Mouse (Mus musculus) embryonic facial prominence, embryonic 14.5 days (tissue): ENCODE data around the gene Snx13. TPM values are rescaled to one million over a fixed set of nuclear protein-coding genes. Genes with fewer than 3 reads are reported as not detected.

Experiments
- ATAC-seq: fragments of 200-750 bp; cut with Nextera tagmentation; 2 replicates; pipeline ENCODE4 v1.8.0; 2017; ENCODE audit warnings: low read depth, moderate number of reproducible peaks, moderate TSS enrichment
- DNase-seq: peaks from one replicate; pipeline ENCODE4 v3.0.0-alpha.2; 2015; ENCODE audit warnings: low spot score
- H3K27ac ChIP-seq: fragments of 300-500 bp; sonication (generic); replicated peaks from 2 replicates; pipeline ENCODE4 v1.5.1; 2014; ENCODE audit warnings: low read depth, mild to moderate bottlenecking, low read length, moderate library complexity
- H3K27me3 ChIP-seq: fragments of 300-500 bp; sonication (generic); replicated peaks from 2 replicates; pipeline ENCODE4 v1.6.1; 2014; ENCODE audit warnings: low read length; ENCODE audit not compliant: control insufficient read depth, insufficient read depth
- H3K36me3 ChIP-seq: fragments of 300-500 bp; sonication (generic); 2 replicates; pipeline ENCODE4 v1.6.1; 2014; ENCODE audit warnings: low read length, mixed read lengths; ENCODE audit not compliant: control insufficient read depth, insufficient read depth
- H3K4me1 ChIP-seq: fragments of 300-500 bp; sonication (generic); 2 replicates; pipeline ENCODE4 v1.6.1; 2014; ENCODE audit warnings: antibody characterized with exemption, low read length; ENCODE audit not compliant: control insufficient read depth, insufficient read depth
- H3K4me2 ChIP-seq: fragments of 300-500 bp; sonication (generic); 2 replicates; pipeline ENCODE4 v1.6.1; 2014; ENCODE audit warnings: low read depth, mild to moderate bottlenecking, low read length, moderate library complexity, mixed read lengths
- H3K4me3 ChIP-seq: fragments of 300-500 bp; sonication (generic); 2 replicates; pipeline ENCODE4 v1.5.1; 2014; ENCODE audit warnings: low read depth, mild to moderate bottlenecking, low read length
- H3K9ac ChIP-seq: fragments of 300-500 bp; sonication (generic); 2 replicates; pipeline ENCODE4 v1.6.1; 2014; ENCODE audit warnings: low read depth, mild to moderate bottlenecking, low read length, moderate library complexity, mixed read lengths
- H3K9me3 ChIP-seq: fragments of 300-500 bp; sonication (generic); 2 replicates; pipeline ENCODE4 v1.6.1; 2016; ENCODE audit warnings: low read length; ENCODE audit not compliant: control insufficient read depth
- WGBS: fragments of 180-500 bp; shearing (Covaris S2); extraction: QIAGEN DNeasy Blood & Tissue Kit; methylation state at CpG from one replicate; pipeline ENCODE4 v1.1.7; 2014; 5-methylcytosine and 5-hydroxymethylcytosine counted together
- polyA plus RNA-seq: library from polyadenylated mRNA; unstranded; fragments of >200 nt; fragmentation: Nextera tagmentation; extraction: Ambion mirVana; gene quantifications from 2 replicates; pipeline ENCODE4 v1.2.1, GENCODE M21; 2014

The Snx13 gene
- polyA plus RNA-seq, 1 experiment from 2014 or later: 29.0 TPM

- no peak overlapping the region for H3K27ac ChIP-seq
- H3K27me3 ChIP-seq: no peaks in the 10 kb centered on the region
- peaks cover 12% of the 10 kb centered on the region for H3K4me1 ChIP-seq
- DNase-seq (no peak), ATAC-seq (no peak)
- no peaks in the 10 kb centered on the region for H3K36me3 ChIP-seq
- no peak overlapping the region for H3K9ac ChIP-seq
- H3K4me2 ChIP-seq: no peak overlapping the region
- no peak overlapping the region for H3K4me3 ChIP-seq
- no peaks in the 10 kb centered on the region for H3K9me3 ChIP-seq
- WGBS: 75% methylated on average over 7 of the region's 7 CpGs
Measured at GRCm38 (mm10) chr12:35050964-35051758, 4.2 kb downstream of the Snx13 start.

DNA sequence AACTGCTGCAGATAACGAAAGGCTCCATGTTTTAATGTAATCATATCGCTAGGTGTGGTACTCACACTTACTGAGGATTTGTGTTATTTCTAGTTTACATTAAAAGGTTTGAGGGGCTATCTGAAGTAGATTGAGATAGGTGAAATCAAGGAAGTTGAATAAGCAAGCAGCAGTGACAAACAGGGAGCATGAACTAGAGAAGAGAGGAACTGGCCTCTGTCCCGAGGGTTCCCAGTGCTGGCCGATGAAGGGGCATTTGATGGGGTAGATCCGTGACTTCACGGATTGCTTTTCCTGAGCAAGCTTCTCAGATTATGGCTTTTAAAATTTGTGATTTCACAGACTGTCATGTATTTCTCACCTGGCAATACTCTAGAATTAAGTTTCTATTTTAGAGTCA lies 7.4 kb downstream of the Snx13 start:
- H3K4me3 ChIP-seq: no peak overlapping the region
- no peak for ATAC-seq
- no peaks in the 10 kb centered on the region for H3K27me3 ChIP-seq
- no peak for DNase-seq
- H3K36me3 ChIP-seq: peaks cover 9% of the 10 kb centered on the region; the same call in 1 of the 2 replicates
- H3K4me1 ChIP-seq: peaks cover 6% of the 10 kb centered on the region; the same call in 1 of the 2 replicates
- no peak overlapping the region for H3K9ac ChIP-seq
- 0 out of 2 replicates have a peak, but pooled peaks cover 3% of the 10 kb centered on the region for H3K9me3 ChIP-seq
- no peak overlapping the region for H3K27ac ChIP-seq
- WGBS: 80% methylated on average over 6 of the region's 6 CpGs
- H3K4me2 ChIP-seq: no peak overlapping the region

GRCm38 (mm10) chr12:35055114-35056095 lies 8.4 kb downstream of the Snx13 start:
- H3K9ac ChIP-seq: no peak overlapping the region
- 55% methylated on average over 7 of the region's 7 CpGs for WGBS
- peaks cover 6% of the 10 kb centered on the region; the same call in 1 of the 2 replicates for H3K4me1 ChIP-seq
- ATAC-seq: no peak
- H3K4me3 ChIP-seq: no peak overlapping the region
- H3K36me3 ChIP-seq: peaks cover 9% of the 10 kb centered on the region; the same call in 1 of the 2 replicates
- DNase-seq: no peak
- H3K27ac ChIP-seq: no peak overlapping the region
- H3K9me3 ChIP-seq: 0 out of 2 replicates have a peak, but pooled peaks cover 3% of the 10 kb centered on the region
- H3K4me2 ChIP-seq: no peak overlapping the region
- no peaks in the 10 kb centered on the region for H3K27me3 ChIP-seq

GRCm38 (mm10) chr12:35063697-35064468 lies 16.9 kb downstream of the Snx13 start:
- Histone ChIP-seq H3K4me3 (no peak overlapping the region), H3K27ac (no peak overlapping the region), H3K4me2 (no peak overlapping the region), H3K36me3 (no peaks in the 10 kb centered on the region), H3K9ac (no peak overlapping the region), H3K27me3 (no peaks in the 10 kb centered on the region), H3K9me3 (no peaks in the 10 kb centered on the region), H3K4me1 (no peaks in the 10 kb centered on the region)
- WGBS: 48% methylated on average over 3 of the region's 3 CpGs
- no peak for DNase-seq
- ATAC-seq: no peak

GRCm38 (mm10) chr12:35067621-35068020 lies 20.6 kb downstream of the Snx13 start:
- no peak overlapping the region for H3K9ac ChIP-seq
- no peaks in the 10 kb centered on the region for H3K9me3 ChIP-seq
- no peak overlapping the region for H3K4me3 ChIP-seq
- H3K27me3 ChIP-seq: no peaks in the 10 kb centered on the region
- DNase-seq (no peak), ATAC-seq (no peak)
- no peaks in the 10 kb centered on the region for H3K4me1 ChIP-seq
- no peaks in the 10 kb centered on the region for H3K36me3 ChIP-seq
- H3K4me2 ChIP-seq: no peak overlapping the region
- H3K27ac ChIP-seq: no peak overlapping the region

DNA sequence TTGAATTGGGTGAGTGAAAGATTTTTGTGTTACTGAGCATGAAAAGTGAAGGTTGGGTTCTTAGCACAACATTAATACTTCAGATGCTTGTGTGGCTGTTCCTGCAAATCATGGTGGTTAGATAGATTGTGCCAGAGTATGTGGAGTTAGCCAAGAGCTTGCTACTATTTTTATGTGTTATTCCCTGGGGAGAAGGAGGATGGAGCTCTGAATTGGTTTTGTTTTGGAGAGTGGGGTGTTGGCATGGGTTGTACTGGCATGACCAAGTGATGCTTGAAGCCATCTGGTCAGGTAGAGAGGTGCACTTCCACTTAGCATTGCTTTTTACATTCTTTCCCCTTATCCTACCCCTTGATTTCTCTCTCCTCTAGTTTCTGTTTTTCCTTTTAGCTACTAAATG lies 24.4 kb downstream of the Snx13 start:
- Histone ChIP-seq H3K27me3 (no peaks in the 10 kb centered on the region), H3K9me3 (no peaks in the 10 kb centered on the region), H3K4me1 (no peaks in the 10 kb centered on the region), H3K27ac (no peak overlapping the region), H3K9ac (no peak overlapping the region), H3K4me2 (no peak overlapping the region), H3K4me3 (no peak overlapping the region), H3K36me3 (no peaks in the 10 kb centered on the region)
- DNase-seq (no peak), ATAC-seq (no peak)

DNA sequence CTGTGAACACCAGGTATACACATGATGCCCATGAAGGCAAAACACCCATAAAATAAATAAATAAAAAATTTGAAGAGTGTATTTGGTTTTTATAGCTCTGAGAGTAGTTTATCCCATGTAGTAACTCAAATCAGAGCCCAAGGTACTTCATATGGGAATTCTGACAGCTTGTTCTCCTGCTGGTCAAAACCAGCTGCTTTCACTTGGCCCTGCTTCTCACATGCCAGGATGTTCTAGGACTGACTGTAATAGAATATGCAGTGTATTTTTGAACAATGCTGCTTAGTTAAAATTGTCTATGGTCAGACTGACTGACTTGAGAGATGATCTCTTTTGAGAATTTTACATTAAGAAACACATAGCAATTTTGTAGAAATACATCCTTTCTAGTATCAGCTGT lies 25.2 kb downstream of the Snx13 start:
- ATAC-seq: no peak
- no peaks in the 10 kb centered on the region for H3K9me3 ChIP-seq
- no peak overlapping the region for H3K4me2 ChIP-seq
- no peaks in the 10 kb centered on the region for H3K36me3 ChIP-seq
- no peak overlapping the region for H3K4me3 ChIP-seq
- H3K27ac ChIP-seq: no peak overlapping the region
- H3K27me3 ChIP-seq: no peaks in the 10 kb centered on the region
- no peak for DNase-seq
- no peak overlapping the region for H3K9ac ChIP-seq
- no peaks in the 10 kb centered on the region for H3K4me1 ChIP-seq

DNA sequence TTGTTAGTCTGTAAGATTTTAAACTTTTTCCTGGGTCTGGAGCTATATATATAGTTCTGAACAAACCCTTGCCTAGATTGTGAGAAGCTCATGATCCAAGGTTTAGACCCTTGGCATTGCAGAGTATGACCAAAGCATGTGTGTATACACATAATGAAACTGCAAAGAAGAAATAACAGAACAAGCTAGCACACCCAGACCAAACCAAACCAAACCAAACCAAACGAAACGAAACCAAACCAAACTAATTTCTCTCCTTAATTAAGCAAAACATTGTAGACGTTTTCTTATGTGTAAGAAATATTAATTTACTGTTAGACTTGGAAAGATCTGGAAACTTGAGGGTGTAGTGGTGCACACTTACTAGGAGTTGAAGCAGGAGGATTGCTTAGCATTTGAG lies 29.0 kb downstream of the Snx13 start:
- H3K4me1 ChIP-seq: no peaks in the 10 kb centered on the region
- no peak overlapping the region for H3K27ac ChIP-seq
- no peaks in the 10 kb centered on the region for H3K27me3 ChIP-seq
- DNase-seq: no peak
- WGBS: 84% methylated on average over 3 of the region's 3 CpGs
- ATAC-seq: no peak
- H3K9me3 ChIP-seq: no peaks in the 10 kb centered on the region
- no peak overlapping the region for H3K9ac ChIP-seq
- H3K4me2 ChIP-seq: no peak overlapping the region
- H3K36me3 ChIP-seq: no peaks in the 10 kb centered on the region
- no peak overlapping the region for H3K4me3 ChIP-seq
